Mouse (Mus musculus) lung, postnatal 14 days (tissue): ENCODE data around the gene Olfr536.
"Not testable (repeated sequence)": the region's sequence is repeated elsewhere in the genome, so short reads cannot be mapped to it uniquely, and the experiment has no call there.

Experiments
- DNase-seq: peaks from one replicate; pipeline ENCODE4 v3.0.0; 2021

The Olfr536 gene

DNA sequence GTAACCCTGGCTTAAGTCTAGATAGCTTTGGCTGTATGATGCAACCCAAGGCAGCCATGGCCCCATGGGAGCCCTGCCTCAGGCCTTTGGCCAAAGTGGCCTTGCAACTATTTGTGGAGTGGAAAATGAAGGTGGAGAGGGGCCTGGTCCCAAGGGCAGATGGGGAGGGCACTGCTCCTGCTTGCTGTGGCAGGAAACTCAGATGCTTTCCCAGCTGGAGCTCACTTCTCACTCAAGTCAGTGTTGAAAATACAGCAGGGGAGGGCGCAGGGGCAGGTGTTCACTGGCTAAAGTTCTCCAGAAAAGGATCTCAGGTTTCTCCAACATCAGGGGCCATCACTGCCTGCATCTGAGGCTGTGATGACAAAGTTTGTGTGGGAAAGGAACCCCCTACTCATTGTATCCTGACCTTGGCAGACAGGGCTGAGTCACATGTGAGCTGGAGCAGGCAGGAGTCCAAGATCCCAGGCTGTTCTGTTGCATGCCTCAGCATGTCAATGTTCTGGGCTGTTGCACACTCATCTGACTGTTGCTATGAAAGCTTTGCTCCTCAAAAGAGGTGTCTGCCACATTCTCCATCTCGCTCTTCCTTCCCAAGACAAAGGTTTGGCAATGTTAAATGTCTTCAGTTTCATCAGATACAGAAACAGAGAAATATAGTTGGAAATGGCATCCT is at the start of gene Olfr536:
Gene Olfr536, minus strand, starts transcription at position 51 of the 676 bp plus-strand sequence.
- not testable (repeated sequence) for DNase-seq

DNA sequence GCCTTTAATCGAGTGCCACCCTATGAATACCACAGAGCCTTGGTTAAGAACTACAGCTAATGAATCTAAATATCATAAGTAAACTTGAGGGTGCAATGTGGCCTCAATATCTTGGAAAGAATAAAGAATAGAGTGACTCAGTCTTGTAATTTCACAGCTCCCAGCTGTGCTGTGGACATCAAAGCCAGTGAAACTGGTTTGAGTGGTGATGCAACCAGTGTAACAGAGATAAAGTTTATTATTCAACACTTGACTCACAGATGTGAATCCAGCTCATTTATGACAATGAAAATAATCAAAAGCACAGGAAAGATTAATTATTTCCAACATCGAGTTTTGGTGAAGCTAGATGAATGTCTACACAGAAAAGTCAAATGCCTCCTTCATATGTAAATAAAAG is 32.5 kb upstream of the Olfr536 start:
- DNase-seq = no peak

DNA sequence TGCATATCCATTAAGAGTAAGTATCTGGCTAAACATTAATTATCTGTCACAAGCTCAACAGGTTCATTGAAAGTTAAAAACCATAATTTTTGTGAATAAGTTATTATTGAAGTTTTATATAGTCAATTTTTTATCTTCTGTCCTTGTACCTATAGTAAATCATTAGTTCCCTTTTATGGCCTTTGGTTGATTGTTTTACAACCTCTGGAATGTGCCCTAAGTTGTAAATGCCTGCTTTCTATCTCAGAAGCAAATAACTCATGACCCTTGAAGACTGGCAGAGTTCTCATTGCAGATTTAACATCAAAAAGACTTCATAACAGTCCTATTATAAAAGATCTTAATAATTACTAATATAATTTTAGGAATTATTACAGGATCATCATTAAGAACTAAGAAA is 12.5 kb downstream of the Olfr536 start:
- no peak for DNase-seq

DNA sequence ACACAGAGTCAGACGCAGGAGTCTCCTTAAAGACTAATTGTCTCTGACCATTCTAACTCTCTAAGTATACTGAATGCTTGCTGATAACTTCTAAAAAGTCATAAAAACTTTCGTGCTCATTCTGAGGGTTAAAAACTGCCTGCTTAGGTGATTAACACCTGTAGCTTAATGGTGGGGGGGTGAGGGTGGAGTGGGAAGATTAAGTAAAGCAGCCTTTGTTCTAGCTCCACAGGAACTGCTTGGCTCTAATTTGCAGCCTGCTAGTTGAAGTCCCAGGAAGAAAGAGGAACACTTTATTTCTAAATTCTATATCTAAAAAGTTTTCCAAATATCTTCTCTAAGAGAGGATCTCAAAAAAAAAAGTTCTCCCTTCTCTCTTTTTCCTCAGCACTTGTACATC is 13.0 kb downstream of the Olfr536 start:
- DNase-seq = no peak

DNA sequence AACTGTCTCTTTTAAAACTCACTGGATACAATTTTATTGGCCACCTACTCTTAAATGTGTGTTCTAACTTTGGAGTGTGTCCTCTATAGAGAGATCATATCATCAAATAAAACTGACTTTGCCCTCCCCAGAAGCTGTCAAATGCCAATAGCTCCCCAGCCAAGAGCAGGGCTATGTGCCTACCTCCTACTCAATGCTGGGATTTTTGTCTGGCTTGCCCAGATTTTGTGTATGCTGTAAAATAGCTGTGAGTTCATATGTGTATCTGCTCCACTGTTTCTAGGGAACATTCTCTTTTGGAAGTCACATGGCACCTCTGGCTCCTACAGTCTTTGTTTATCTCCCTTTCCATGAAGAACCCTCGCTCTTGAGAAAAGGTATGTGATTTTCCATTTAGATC is 18.2 kb downstream of the Olfr536 start:
- DNase-seq = no peak

DNA sequence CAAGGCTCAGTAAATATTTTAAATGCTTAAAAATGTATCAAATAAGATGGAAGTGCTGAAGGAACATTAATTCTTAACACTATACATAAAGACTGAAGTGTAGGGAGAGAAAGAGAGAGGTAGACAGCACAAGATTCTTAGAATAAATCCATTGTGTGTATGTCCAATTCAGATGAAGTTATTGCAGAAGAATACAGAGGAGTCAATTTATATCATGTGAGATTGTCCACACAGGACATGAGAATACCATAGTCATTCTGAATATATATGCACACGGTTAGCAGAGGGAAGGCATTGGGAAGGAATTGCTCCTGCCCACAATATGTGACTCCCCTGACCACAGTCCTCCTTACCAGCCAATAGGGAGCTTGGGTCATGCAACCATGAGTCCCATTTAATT is 23.3 kb downstream of the Olfr536 start, which contains the start of gene Olfr535:
Gene Olfr535, plus strand, starts transcription at position 301 of the 400 bp plus-strand sequence.
- DNase-seq = no peak

DNA sequence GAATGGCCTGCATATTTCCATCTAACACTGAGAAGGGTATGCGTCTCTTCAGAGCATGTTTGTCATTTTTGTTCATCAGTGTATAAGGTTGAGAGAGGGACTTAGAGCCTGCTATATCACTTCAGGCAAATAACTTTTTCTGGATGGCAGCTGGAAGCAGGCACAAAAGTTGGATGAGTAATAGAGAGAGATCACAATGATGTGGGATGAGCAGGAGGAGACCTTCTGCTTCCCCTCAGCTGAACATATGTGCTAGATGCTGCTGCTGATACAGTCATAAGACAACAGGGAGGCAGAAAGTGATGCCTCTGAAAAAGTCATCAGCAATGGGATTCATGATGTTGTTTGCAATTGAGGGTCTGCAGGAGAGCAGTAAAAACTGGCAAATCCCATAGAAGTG is 28.5 kb downstream of the Olfr536 start:
- DNase-seq = no peak

DNA sequence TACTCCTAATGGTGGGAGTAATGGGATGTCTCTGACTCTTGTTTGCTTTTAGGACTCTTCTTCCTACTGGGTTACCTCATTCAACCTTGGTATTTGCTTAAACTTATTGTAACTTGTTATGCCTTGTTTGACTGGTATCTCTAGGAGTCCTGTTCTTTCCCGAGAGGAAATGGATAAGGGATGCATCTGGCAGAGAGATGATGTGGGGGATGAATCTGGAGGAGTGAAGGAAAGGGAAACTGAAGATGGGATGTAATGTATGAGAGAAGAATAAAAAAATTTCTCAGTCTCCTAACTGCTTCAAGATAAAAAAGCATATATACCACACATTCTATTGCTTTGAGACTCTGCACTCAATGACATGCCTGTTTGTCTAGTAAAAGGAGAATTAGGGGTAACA is 29.3 kb downstream of the Olfr536 start:
- no peak for DNase-seq

DNA sequence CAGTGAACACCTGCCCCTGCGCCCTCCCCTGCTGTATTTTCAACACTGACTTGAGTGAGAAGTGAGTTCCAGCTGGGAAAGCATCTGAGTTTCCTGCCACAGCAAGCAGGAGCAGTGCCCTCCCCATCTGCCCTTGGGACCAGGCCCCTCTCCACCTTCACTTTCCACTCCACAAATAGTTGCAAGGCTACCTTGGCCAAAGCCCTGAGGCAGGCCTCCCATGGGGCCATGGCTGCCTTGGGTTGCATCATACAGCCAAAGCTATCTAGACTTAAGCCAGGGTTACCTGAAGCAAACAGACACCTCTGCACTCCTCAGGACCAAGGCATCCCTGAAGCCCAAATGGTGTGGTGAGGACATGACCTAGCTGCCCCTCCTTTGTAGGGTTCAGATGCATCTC is 44.1 kb downstream of the Olfr536 start, which contains the start of gene Olfr533:
Gene Olfr533, plus strand, starts transcription at position 301 of the 400 bp plus-strand sequence.
- DNase-seq = not testable (repeated sequence)
